Mouse (Mus musculus) B cell, adult 62 days (primary cell): ENCODE measurements around the gene Gpr158. TPM values are rescaled to one million over a fixed set of nuclear protein-coding genes. Genes with fewer than 3 reads are reported as not detected.

Experiments
- total RNA-seq: library from RNA; stranded (reverse); gene quantifications from 4 replicates; pipeline ENCODE4 v1.2.4, GENCODE M21; 2023

The Gpr158 gene
- total RNA-seq: not detected in 4 replicates

DNA sequence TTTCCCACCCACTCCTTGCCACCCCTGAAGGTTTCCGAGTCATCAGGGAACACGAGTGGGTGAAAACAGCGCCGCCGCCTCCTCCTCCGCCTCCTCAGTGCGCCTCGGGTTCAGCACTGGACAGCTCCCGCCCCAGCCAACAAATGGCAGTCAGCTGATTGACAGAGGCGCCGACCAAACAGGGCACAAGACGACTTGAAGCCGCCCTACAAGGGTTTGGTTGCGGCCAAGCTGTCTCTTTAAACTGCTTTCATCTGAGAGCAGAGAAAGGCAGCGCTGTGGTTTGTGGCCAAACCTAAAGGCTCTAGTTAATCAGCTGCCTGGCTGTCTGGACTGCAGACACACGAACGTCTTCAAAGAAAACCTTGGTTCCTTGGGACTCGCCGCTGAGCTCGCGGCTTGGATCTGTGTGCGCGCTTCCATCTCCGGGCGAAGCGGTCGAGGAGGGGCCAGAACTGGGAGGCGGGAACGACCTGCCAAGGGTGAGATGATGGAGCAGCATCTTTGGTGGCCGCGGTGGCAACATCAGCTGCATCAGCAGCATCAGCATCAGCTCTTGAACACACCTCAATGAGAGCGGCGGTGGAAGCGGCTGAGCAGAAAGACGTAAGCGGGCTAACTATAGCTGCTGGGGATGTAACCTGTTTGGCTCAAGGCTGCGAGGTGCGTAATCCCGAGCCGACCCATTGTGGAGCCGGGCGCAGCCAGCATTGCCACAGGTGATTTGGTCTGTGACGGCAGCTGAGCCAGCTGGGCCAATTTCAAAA, at the start of gene Gpr158:
Gene Gpr158, plus strand, starts transcription at position 198 of the 767 bp plus-strand sequence.

Other genes with a start within 250 kb of the Gpr158 start
- gene Enkur, start 162.2 kb upstream of the Gpr158 start, total RNA-seq: 1.4 to 4.9 TPM (median 2.0 TPM) in 4 replicates
- 2.4 to 8.0 TPM (median 5.6 TPM) in 4 replicates for gene Thnsl1, start 161.8 kb upstream of the Gpr158 start, total RNA-seq